Mouse (Mus musculus): ENCODE data around the gene Chd2. TPM values are rescaled to one million over a fixed set of nuclear protein-coding genes. Genes with fewer than 3 reads are reported as not detected.

Gene Chd2
- total RNA-seq, 2 experiments from 2014 or later = 47.7 to 50.3 TPM

DNA sequence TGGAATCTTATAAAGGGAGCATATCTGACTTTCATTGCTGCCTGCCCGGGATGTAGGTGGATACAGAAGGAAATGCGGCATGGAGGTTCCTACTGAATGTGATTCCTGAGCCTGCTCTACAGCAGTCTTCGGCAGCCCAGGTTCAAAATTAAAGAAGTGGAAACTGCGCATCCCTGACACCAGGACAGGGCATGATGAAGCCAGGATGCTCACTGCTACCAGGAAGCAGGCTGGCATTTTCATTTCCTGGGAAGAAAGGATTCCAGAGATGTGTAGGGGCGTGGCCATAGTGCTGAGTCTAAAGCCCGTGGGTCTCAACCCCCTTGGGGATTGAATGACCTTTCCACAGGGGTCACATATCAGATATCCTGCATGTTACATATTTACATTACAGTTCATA is 163.6 kb downstream of the Chd2 start:
- no peak for DNase-seq (ENCODE audit: low spot score in 2 of 2)

DNA sequence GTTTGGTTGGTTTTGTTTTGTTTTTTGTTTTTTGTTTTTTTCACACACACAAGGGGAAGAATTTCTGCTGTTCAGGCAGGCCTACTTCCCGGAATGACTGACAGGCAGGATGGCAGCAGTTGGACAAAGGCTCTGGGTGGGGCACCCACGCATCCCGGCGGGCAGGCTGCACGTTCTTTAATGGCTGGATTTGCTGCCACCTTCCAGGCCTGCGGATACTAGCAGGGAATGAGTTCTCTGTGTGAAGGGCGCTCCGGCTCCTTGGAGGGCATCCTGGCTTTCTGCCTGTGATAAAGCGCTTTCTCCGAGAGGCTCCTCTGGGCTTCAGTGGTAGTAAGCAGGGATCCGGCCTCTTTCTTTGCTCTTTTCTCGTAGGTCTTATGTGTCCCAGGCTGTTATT is 164.3 kb downstream of the Chd2 start:
- peak in 1 of 2 experiments; percentile 57 for DNase-seq (ENCODE audit: low spot score in 2 of 2)

Other genes starting within 250 kb of the Chd2 start
- 100 to 1,000 TPM; 111 to 128 TPM for gene Rgma, start 166.3 kb downstream of the Chd2 start, total RNA-seq (2021)
- gene Fam174b, start 198.5 kb upstream of the Chd2 start, total RNA-seq (2021) = 10 to 100 TPM; 36.3 to 37.2 TPM